Mouse (Mus musculus): ENCODE measurements around the gene Ptpdc1.

The Ptpdc1 gene

GRCm38 (mm10) chr13:48545476-48546281 is 79.8 kb downstream of the Ptpdc1 start:
- peak; percentile 98 to 99 for DNase-seq

- no peak for DNase-seq
Observed at GRCm38 (mm10) chr13:48544867-48545266, 80.6 kb downstream of the Ptpdc1 start.

GRCm38 (mm10) chr13:48544391-48544790 is 81.1 kb downstream of the Ptpdc1 start:
- DNase-seq = no peak

- no peak for DNase-seq
Observed at GRCm38 (mm10) chr13:48540488-48540887, 85.0 kb downstream of the Ptpdc1 start.

GRCm38 (mm10) chr13:48533441-48533840 is 92.0 kb downstream of the Ptpdc1 start:
- DNase-seq = no peak

- DNase-seq = no peak
Observed at GRCm38 (mm10) chr13:48531448-48531847, 94.0 kb downstream of the Ptpdc1 start.

GRCm38 (mm10) chr13:48530685-48531084 is 94.8 kb downstream of the Ptpdc1 start:
- peak; percentile 52 to 64 for DNase-seq

- no peak for DNase-seq
Observed at GRCm38 (mm10) chr13:48529028-48529427, 96.4 kb downstream of the Ptpdc1 start.

GRCm38 (mm10) chr13:48528123-48528871 is 97.2 kb downstream of the Ptpdc1 start:
- peak; percentile 46 to 76 for DNase-seq

All from lung, postnatal 4 days (tissue).